ENCODE assay signal across 8 mouse cellular contexts in genomic region chr1:150591253-150591652, GRCm38 (mm10).
DNase-seq lines count a peak whose midpoint lies in the region; ATAC-seq and TF ChIP-seq lines count a peak whose summit lies in the region.

No protein-coding gene starts in this region.

- H3K27ac ChIP-seq in hindbrain, embryonic 14.5 days = no peak overlapping the region
- H3K27ac ChIP-seq in hindbrain, embryonic 12.5 days = no peak overlapping the region
- H3K27ac ChIP-seq in midbrain, embryonic 13.5 days = no peak overlapping the region

- no peak overlapping the region for H3K4me2 ChIP-seq in hindbrain, embryonic 14.5 days (replicated peaks)
- H3K4me2 ChIP-seq in hindbrain, embryonic 12.5 days (replicated peaks) = no peak overlapping the region
- H3K4me2 ChIP-seq in midbrain, embryonic 13.5 days (replicated peaks) = no peak overlapping the region

- H3K4me3 ChIP-seq in hindbrain, embryonic 14.5 days (replicated peaks; ENCODE audit: low read length) = no peak overlapping the region
- no peak overlapping the region for H3K4me3 ChIP-seq in hindbrain, embryonic 12.5 days
- H3K4me3 ChIP-seq in G1E (ENCODE audit: low read depth, low read length) = no peak overlapping the region
- no peak overlapping the region for H3K4me3 ChIP-seq in midbrain, embryonic 13.5 days (replicated peaks)

- WGBS in hindbrain, embryonic 14.5 days = 35% methylated on average over 2 of the region's 2 CpGs
- WGBS in hindbrain, embryonic 12.5 days = 27% methylated on average over 2 of the region's 2 CpGs
- 32% methylated on average over 2 of the region's 2 CpGs for WGBS in midbrain, embryonic 13.5 days

- no peaks in the 10 kb centered on the region for H3K4me1 ChIP-seq in hindbrain, embryonic 14.5 days (replicated peaks; ENCODE audit: control insufficient read depth, insufficient read depth, low read length)
- no peaks in the 10 kb centered on the region for H3K4me1 ChIP-seq in hindbrain, embryonic 12.5 days
- no peaks in the 10 kb centered on the region for H3K4me1 ChIP-seq in G1E (ENCODE audit: insufficient read depth, low read depth, low read length)
- H3K4me1 ChIP-seq in midbrain, embryonic 13.5 days (replicated peaks) = no peaks in the 10 kb centered on the region

- ATAC-seq in hindbrain, embryonic 14.5 days (ENCODE audit: low FRiP score) = no peak
- no peak for ATAC-seq in hindbrain, embryonic 12.5 days (ENCODE audit: low FRiP score)
- ATAC-seq in G1E (ENCODE audit: extremely low read depth, insufficient number of reproducible peaks, low FRiP score, poor library complexity, severe bottlenecking) = peak; percentile 38; the same call in 1 of the 2 replicates
- peak; percentile 58 for ATAC-seq in midbrain, embryonic 13.5 days
- no peak for ATAC-seq in monocyte, adult 5-6 weeks (replicated peaks; ENCODE audit: insufficient number of reproducible peaks, low FRiP score, low TSS enrichment, poor library complexity, severe bottlenecking)

- H3K9ac ChIP-seq in hindbrain, embryonic 14.5 days = no peak overlapping the region
- H3K9ac ChIP-seq in hindbrain, embryonic 12.5 days = no peak overlapping the region
- no peak overlapping the region for H3K9ac ChIP-seq in midbrain, embryonic 13.5 days (replicated peaks)

- H3K27me3 ChIP-seq in hindbrain, embryonic 14.5 days (ENCODE audit: control insufficient read depth, insufficient read depth, low read length) = peaks cover 25% of the 10 kb centered on the region; the same call in 1 of the 2 replicates
- H3K27me3 ChIP-seq in hindbrain, embryonic 12.5 days = peaks cover 16% of the 10 kb centered on the region
- no peaks in the 10 kb centered on the region for H3K27me3 ChIP-seq in G1E (ENCODE audit: insufficient read depth, low read length)
- H3K27me3 ChIP-seq in midbrain, embryonic 13.5 days = 0 out of 2 replicates have a peak, but pooled peaks cover 9% of the 10 kb centered on the region

- peak; percentile 81 for TF ChIP-seq CTCF in G1E (IDR thresholded peaks at IDR 0.05; ENCODE audit: low read depth, low read length)

- no peaks in the 10 kb centered on the region for H3K36me3 ChIP-seq in hindbrain, embryonic 14.5 days (replicated peaks; ENCODE audit: control insufficient read depth, insufficient read depth)
- no peaks in the 10 kb centered on the region for H3K36me3 ChIP-seq in hindbrain, embryonic 12.5 days
- H3K36me3 ChIP-seq in G1E (replicated peaks) = no peaks in the 10 kb centered on the region
- H3K36me3 ChIP-seq in midbrain, embryonic 13.5 days = no peaks in the 10 kb centered on the region

- DNase-seq in hindbrain, embryonic 14.5 days (ENCODE audit: low spot score) = peak; percentile 65
- DNase-seq in G1E (ENCODE audit: low spot score) = peak; percentile 13
- peak; percentile 17 for DNase-seq in cerebellum, adult 8-10 months
- peak; percentile 8 to 22 for DNase-seq in gastrocnemius, adult 8-10 months (ENCODE audit: low spot score in 2 of 2)
- DNase-seq in layer of hippocampus, postnatal 36 days = peak; percentile 21 to 28

- H3K9me3 ChIP-seq in hindbrain, embryonic 14.5 days (ENCODE audit: control insufficient read depth, low read length) = no peaks in the 10 kb centered on the region
- no peaks in the 10 kb centered on the region for H3K9me3 ChIP-seq in hindbrain, embryonic 12.5 days (replicated peaks)
- H3K9me3 ChIP-seq in G1E (replicated peaks) = no peaks in the 10 kb centered on the region
- no peaks in the 10 kb centered on the region for H3K9me3 ChIP-seq in midbrain, embryonic 13.5 days

Comparison
In these comparisons a context has a peak if more than half of its experiments do, and no peak if none do; other contexts are left out.
1. ATAC-seq: peak in G1E (single experiment) and midbrain, embryonic 13.5 days (single experiment); none in hindbrain, embryonic 14.5 days (single experiment), hindbrain, embryonic 12.5 days (single experiment) and monocyte, adult 5-6 weeks (single experiment).
2. DNase-seq: peak in every context shown above with its lines; median percentile 65 in hindbrain, embryonic 14.5 days; 24 in layer of hippocampus, postnatal 36 days; 17 in cerebellum, adult 8-10 months; 15 in gastrocnemius, adult 8-10 months; 13 in G1E.